In genomic region chr4:140948481-140948880, GRCm38 (mm10) we compare ENCODE assay signal across 21 mouse cellular contexts. TPM values are rescaled to one million over a fixed set of nuclear protein-coding genes. Genes with fewer than 3 reads are reported as not detected.
DNase-seq lines count a peak whose midpoint lies in the region; ATAC-seq lines count a peak whose summit lies in the region.
"Had no signal": no experiment of that assay in that cellular context is flagged by ENCODE, and none has a peak within 500 bp of the region (broad histone marks: within the 10 kb centered on the region; RNA-seq: fewer than 3 reads in every experiment).

No protein-coding gene starts in this region.

- H3K4me2 ChIP-seq in hindbrain, embryonic 14.5 days (replicated peaks), result no peak overlapping the region
- H3K4me2 ChIP-seq: forebrain, embryonic 12.5 days; liver, embryonic 12.5 days; neural tube, embryonic 15.5 days; stomach, embryonic 15.5 days had no signal

- no peak overlapping the region for H3K9ac ChIP-seq in hindbrain, embryonic 14.5 days
- H3K9ac ChIP-seq: forebrain, embryonic 12.5 days; liver, embryonic 12.5 days; neural tube, embryonic 15.5 days; stomach, embryonic 15.5 days had no signal

- H3K27ac ChIP-seq in forebrain, embryonic 10.5 days, result no peak overlapping the region
- H3K27ac ChIP-seq in hindbrain, embryonic 14.5 days, result no peak overlapping the region
- H3K27ac ChIP-seq: forebrain, embryonic 12.5 days; heart, embryonic 10.5 days; limb, embryonic 10.5 days; liver, embryonic 12.5 days; neural tube, embryonic 15.5 days; stomach, embryonic 15.5 days had no signal

- H3K27me3 ChIP-seq in forebrain, embryonic 10.5 days (ENCODE audit: poor library complexity, severe bottlenecking), result no peaks in the 10 kb centered on the region
- H3K27me3 ChIP-seq in hindbrain, embryonic 14.5 days (ENCODE audit: control insufficient read depth, insufficient read depth, low read length), result no peaks in the 10 kb centered on the region
- H3K27me3 ChIP-seq: forebrain, embryonic 12.5 days; liver, embryonic 12.5 days; neural tube, embryonic 15.5 days; stomach, embryonic 15.5 days had no signal

- peak; percentile 43 to 70 for DNase-seq in cerebellum, postnatal 10 days
- DNase-seq in retina, postnatal 1 day, result peak; percentile 32
- DNase-seq in retina, embryonic 14.5 days (ENCODE audit: low spot score), result no peak
- peak; percentile 75 to 87 for DNase-seq in kidney, postnatal 25 days
- DNase-seq in thymus, postnatal 36 days, result peak; percentile 60 to 72
- DNase-seq in forebrain, embryonic 10.5 days (ENCODE audit: extremely low spot score, low spot score), result no peak
- DNase-seq in hindbrain, embryonic 14.5 days (ENCODE audit: low spot score), result no peak
- DNase-seq: adrenal gland, postnatal 10 days; cerebellum, adult 8-10 months; gastrocnemius, postnatal 25 days; midbrain, embryonic 14.5 days; right cerebral cortex, postnatal 4 days had no signal

- no peak for ATAC-seq in cerebellum, adult (ENCODE audit: insufficient number of reproducible peaks, low FRiP score, low TSS enrichment)
- no peak for ATAC-seq in hindbrain, embryonic 14.5 days (ENCODE audit: low FRiP score)
- ATAC-seq: hindbrain, embryonic 16.5 days; liver, embryonic 12.5 days had no signal

- no peaks in the 10 kb centered on the region for H3K36me3 ChIP-seq in forebrain, embryonic 10.5 days (replicated peaks)
- no peaks in the 10 kb centered on the region for H3K36me3 ChIP-seq in hindbrain, embryonic 14.5 days (replicated peaks; ENCODE audit: control insufficient read depth, insufficient read depth)
- H3K36me3 ChIP-seq: forebrain, embryonic 12.5 days; heart, embryonic 10.5 days; limb, embryonic 10.5 days; liver, embryonic 12.5 days; neural tube, embryonic 15.5 days; stomach, embryonic 15.5 days had no signal

- H3K4me3 ChIP-seq in forebrain, embryonic 10.5 days, result no peak overlapping the region
- no peak overlapping the region for H3K4me3 ChIP-seq in hindbrain, embryonic 14.5 days (replicated peaks; ENCODE audit: low read length)
- H3K4me3 ChIP-seq: forebrain, embryonic 12.5 days; heart, embryonic 10.5 days; limb, embryonic 10.5 days; liver, embryonic 12.5 days; myocyte; neural tube, embryonic 15.5 days; stomach, embryonic 15.5 days had no signal

- H3K4me1 ChIP-seq in forebrain, embryonic 10.5 days, result peaks cover 2% of the 10 kb centered on the region; the same call in 1 of the 2 replicates
- H3K4me1 ChIP-seq in hindbrain, embryonic 14.5 days (replicated peaks; ENCODE audit: control insufficient read depth, insufficient read depth, low read length), result no peaks in the 10 kb centered on the region
- H3K4me1 ChIP-seq: forebrain, embryonic 12.5 days; neural tube, embryonic 15.5 days; stomach, embryonic 15.5 days had no signal

- peaks cover 10% of the 10 kb centered on the region for H3K9me3 ChIP-seq in forebrain, embryonic 10.5 days
- H3K9me3 ChIP-seq in hindbrain, embryonic 14.5 days (ENCODE audit: control insufficient read depth, low read length), result no peaks in the 10 kb centered on the region
- H3K9me3 ChIP-seq: forebrain, embryonic 12.5 days; limb, embryonic 10.5 days; neural tube, embryonic 15.5 days; stomach, embryonic 15.5 days had no signal

- WGBS in forebrain, embryonic 10.5 days, result 91% methylated on average over 6 of the region's 6 CpGs
- WGBS in hindbrain, embryonic 14.5 days, result 91% methylated on average over 6 of the region's 6 CpGs

RNA-seq across cellular contexts. Expression of gene Sdhb, which starts 12.5 kb away (rescaled TPM):
- polyA plus RNA-seq in forebrain, embryonic 10.5 days (2016; fragmentation: Nextera tagmentation; extraction: Ambion mirVana), result 411 and 415 TPM in 2 replicates
- 482 and 502 TPM in 2 replicates for polyA plus RNA-seq in hindbrain, embryonic 14.5 days (2014; fragmentation: Nextera tagmentation; extraction: Ambion mirVana)

RNA-seq across cellular contexts. Expression of gene Atp13a2, which starts 38.2 kb away (rescaled TPM):
- polyA plus RNA-seq in forebrain, embryonic 10.5 days (2016; fragmentation: Nextera tagmentation; extraction: Ambion mirVana), result 39.9 and 40.6 TPM in 2 replicates
- polyA plus RNA-seq in hindbrain, embryonic 14.5 days (2014; fragmentation: Nextera tagmentation; extraction: Ambion mirVana), result 176 and 178 TPM in 2 replicates

RNA-seq across cellular contexts. Expression of gene Padi2, which starts 42.3 kb away (rescaled TPM):
- 0.30 and 0.66 TPM in 2 replicates for polyA plus RNA-seq in forebrain, embryonic 10.5 days (2016; fragmentation: Nextera tagmentation; extraction: Ambion mirVana)
- 0.74 and 1.5 TPM in 2 replicates for polyA plus RNA-seq in hindbrain, embryonic 14.5 days (2014; fragmentation: Nextera tagmentation; extraction: Ambion mirVana)

Comparison
In these comparisons a context has a peak if more than half of its experiments do, and no peak if none do; other contexts are left out.
1. DNase-seq: peak in cerebellum, postnatal 10 days (2 of 2), retina, postnatal 1 day (single experiment), kidney, postnatal 25 days (2 of 2) and thymus, postnatal 36 days (2 of 2); none in retina, embryonic 14.5 days (single experiment), forebrain, embryonic 10.5 days (single experiment) and hindbrain, embryonic 14.5 days (single experiment).